Mouse (Mus musculus) small intestine, adult 2 months (tissue): Measurements from ENCODE around the gene Cdh9.

Experiments used
- CTCF ChIP-seq: fragments of 200-500 bp; IDR thresholded peaks from 2 replicates; pipeline ENCODE4 v1.5.1; 2012; ENCODE audit warnings: low read depth, mild to moderate bottlenecking, control low read depth, inconsistent platforms, low read length, moderate library complexity, mixed read lengths; ENCODE audit not compliant: insufficient replicate concordance, insufficient read length; ENCODE audit errors: extremely low read depth
- POLR2A ChIP-seq: fragments of 200-500 bp; IDR thresholded peaks from 2 replicates; pipeline ENCODE4 v1.6.1; 2012; ENCODE audit warnings: low read depth, mild to moderate bottlenecking, control low read depth, inconsistent platforms, low read length, moderate library complexity

DNA sequence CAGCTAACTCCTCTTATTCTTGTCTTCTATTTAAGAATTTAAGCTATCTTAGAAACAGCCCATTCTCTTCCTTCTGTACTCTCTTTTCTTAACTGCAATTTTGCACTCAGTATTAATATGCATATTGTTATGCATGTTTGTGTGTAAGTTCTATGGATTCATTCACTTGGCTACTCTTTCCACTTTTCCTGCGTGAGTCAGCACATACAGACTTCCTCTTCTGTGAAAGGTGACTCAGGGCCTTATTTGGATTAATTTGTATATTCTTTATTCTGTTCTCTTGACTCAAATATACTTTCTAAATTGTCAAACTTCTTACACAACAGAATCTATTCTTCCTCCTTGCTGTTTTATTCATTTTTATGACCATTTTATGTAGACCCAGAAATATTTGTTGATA lies 85.5 kb downstream of the Cdh9 start:
- TF ChIP-seq POLR2A (no peak), CTCF (no peak)
